Mouse (Mus musculus): ENCODE results near the gene Acot7. TPM values are rescaled to one million over a fixed set of nuclear protein-coding genes. Genes with fewer than 3 reads are reported as not detected.

Acot7 gene
- polyA plus RNA-seq, 1 experiment from 2014 or later = 57.3 TPM

- ATAC-seq (ENCODE audit: insufficient number of reproducible peaks, low FRiP score, low TSS enrichment, low read depth) = peak; percentile 75
Measured at GRCm38 (mm10) chr4:152185510-152186204, 7.7 kb downstream of the Acot7 start.

GRCm38 (mm10) chr4:152186205-152187082 is 8.5 kb downstream of the Acot7 start:
- Histone ChIP-seq H3K9ac (0 out of 2 replicates have a peak overlapping the region, but pooled peaks have one; percentile 7), H3K9me3 (no peaks in the 10 kb centered on the region), H3K4me1 (peaks cover 33% of the 10 kb centered on the region), H3K27me3 (no peaks in the 10 kb centered on the region), H3K36me3 (no peaks in the 10 kb centered on the region), H3K4me3 (peak overlapping the region; percentile 34), H3K27ac (peak overlapping the region; percentile 83), H3K4me2 (peak overlapping the region; percentile 46)
- WGBS = 33% methylated on average over 14 of the region's 14 CpGs
- 0 out of 2 replicates have a peak, but pooled peaks have one; percentile 11 for ATAC-seq (ENCODE audit: insufficient number of reproducible peaks, low FRiP score, low TSS enrichment, low read depth)

More at GRCm38 (mm10) chr4:152185510-152186204, 7.7 kb downstream of the Acot7 start:
- no peaks in the 10 kb centered on the region for H3K36me3 ChIP-seq
- peak overlapping the region; percentile 34 for H3K4me3 ChIP-seq
- no peaks in the 10 kb centered on the region for H3K9me3 ChIP-seq
- peaks cover 28% of the 10 kb centered on the region for H3K4me1 ChIP-seq
- H3K9ac ChIP-seq = 0 out of 2 replicates have a peak overlapping the region, but pooled peaks have one; percentile 7
- peak overlapping the region; percentile 46 for H3K4me2 ChIP-seq
- 3% methylated on average over 19 of the region's 19 CpGs for WGBS
- peak overlapping the region; percentile 83 for H3K27ac ChIP-seq
- H3K27me3 ChIP-seq = no peaks in the 10 kb centered on the region

DNA sequence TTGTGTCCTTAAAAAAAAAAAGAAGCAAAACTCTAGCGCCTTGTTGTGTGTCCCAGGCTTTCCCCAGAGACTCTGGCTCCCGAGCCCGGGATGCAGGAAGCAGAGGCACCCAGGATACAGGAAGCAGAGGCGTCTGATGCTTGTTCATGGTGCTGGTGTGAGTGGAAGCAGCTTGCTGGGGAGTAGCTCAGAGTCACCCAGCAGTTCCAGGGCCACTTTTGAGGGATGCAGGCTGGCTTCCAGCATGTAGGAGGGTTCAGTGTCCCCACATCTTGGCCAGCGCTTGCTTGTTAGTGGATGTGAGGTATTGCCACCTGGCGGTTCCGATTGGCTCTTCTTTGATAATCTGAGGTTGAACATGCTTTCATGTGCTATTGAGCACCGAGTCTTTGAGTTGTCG is 9.2 kb downstream of the Acot7 start:
- ATAC-seq (ENCODE audit: insufficient number of reproducible peaks, low FRiP score, low TSS enrichment, low read depth) = no peak
- H3K27ac ChIP-seq = peak overlapping the region; percentile 83
- H3K4me3 ChIP-seq = no peak overlapping the region
- H3K27me3 ChIP-seq = no peaks in the 10 kb centered on the region
- H3K4me1 ChIP-seq = peaks cover 33% of the 10 kb centered on the region
- peak overlapping the region; percentile 46 for H3K4me2 ChIP-seq
- H3K9me3 ChIP-seq = no peaks in the 10 kb centered on the region
- no peaks in the 10 kb centered on the region for H3K36me3 ChIP-seq
- H3K9ac ChIP-seq = no peak overlapping the region
- WGBS = 86% methylated on average over 9 of the region's 9 CpGs

DNA sequence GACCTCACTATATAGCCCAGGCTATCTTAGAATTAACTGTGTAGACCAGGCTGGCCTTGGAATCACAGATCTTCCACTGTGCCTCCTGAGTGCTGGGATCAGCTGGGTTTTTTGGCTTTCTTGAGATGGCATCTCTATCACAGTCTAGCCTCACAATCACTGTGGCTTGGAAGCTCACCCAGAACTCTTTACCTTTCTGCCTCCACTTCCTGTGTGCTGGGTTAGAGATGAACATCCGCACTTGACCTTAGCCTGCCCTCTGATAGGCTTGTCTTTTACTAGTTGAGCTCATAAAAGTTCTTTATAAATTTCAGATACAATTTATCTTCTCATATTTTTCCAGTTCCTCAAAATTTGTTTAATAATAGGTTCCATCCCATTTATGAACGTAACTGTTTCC is 10.7 kb downstream of the Acot7 start:
- Histone ChIP-seq H3K9me3 (no peaks in the 10 kb centered on the region), H3K4me1 (peaks cover 33% of the 10 kb centered on the region), H3K4me2 (no peak overlapping the region), H3K4me3 (no peak overlapping the region), H3K36me3 (no peaks in the 10 kb centered on the region), H3K27ac (no peak overlapping the region), H3K9ac (no peak overlapping the region), H3K27me3 (no peaks in the 10 kb centered on the region)
- ATAC-seq (ENCODE audit: insufficient number of reproducible peaks, low FRiP score, low TSS enrichment, low read depth) = no peak
- WGBS = 84% methylated on average over 2 of the region's 2 CpGs

- peaks cover 33% of the 10 kb centered on the region for H3K4me1 ChIP-seq
- no peaks in the 10 kb centered on the region for H3K27me3 ChIP-seq
- no peaks in the 10 kb centered on the region for H3K9me3 ChIP-seq
- 79% methylated on average over 6 of the region's 6 CpGs for WGBS
- H3K27ac ChIP-seq = no peak overlapping the region
- H3K4me3 ChIP-seq = no peak overlapping the region
- H3K36me3 ChIP-seq = no peaks in the 10 kb centered on the region
- H3K9ac ChIP-seq = no peak overlapping the region
- H3K4me2 ChIP-seq = no peak overlapping the region
- no peak for ATAC-seq (ENCODE audit: insufficient number of reproducible peaks, low FRiP score, low TSS enrichment, low read depth)
Measured at GRCm38 (mm10) chr4:152189071-152189470, 11.1 kb downstream of the Acot7 start.

DNA sequence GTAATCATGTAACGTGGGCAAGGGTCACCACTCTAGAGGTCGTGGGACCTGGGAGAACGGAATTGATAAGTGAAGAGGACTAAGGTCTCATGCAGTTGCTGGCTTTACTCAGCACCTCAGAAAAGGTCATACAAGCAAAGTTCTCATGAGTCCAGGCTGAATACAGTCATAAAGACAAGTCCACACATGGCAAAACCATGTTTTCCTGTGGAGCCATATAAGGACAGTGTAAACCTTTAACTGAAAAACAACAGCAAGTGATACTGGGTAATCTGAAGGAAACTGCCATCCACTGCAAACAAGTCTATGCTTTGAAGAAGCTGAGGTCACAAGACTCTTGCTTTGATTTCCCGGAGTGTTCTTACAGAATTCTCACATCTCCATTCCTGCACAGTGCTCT is 11.8 kb downstream of the Acot7 start:
- H3K9ac ChIP-seq = no peak overlapping the region

GRCm38 (mm10) chr4:152190096-152190653 is 12.2 kb downstream of the Acot7 start:
- no peaks in the 10 kb centered on the region for H3K27me3 ChIP-seq
- H3K9me3 ChIP-seq = no peaks in the 10 kb centered on the region
- H3K9ac ChIP-seq = no peak overlapping the region
- no peak overlapping the region for H3K27ac ChIP-seq
- no peak overlapping the region for H3K4me3 ChIP-seq
- no peak for ATAC-seq (ENCODE audit: insufficient number of reproducible peaks, low FRiP score, low TSS enrichment, low read depth)
- no peaks in the 10 kb centered on the region for H3K36me3 ChIP-seq
- H3K4me2 ChIP-seq = no peak overlapping the region
- H3K4me1 ChIP-seq = peaks cover 26% of the 10 kb centered on the region
- WGBS = 57% methylated on average over 11 of the region's 11 CpGs

More for the DNA sequence above, 11.8 kb downstream of the Acot7 start:
- Histone ChIP-seq H3K27me3 (no peaks in the 10 kb centered on the region), H3K36me3 (no peaks in the 10 kb centered on the region), H3K4me1 (peaks cover 29% of the 10 kb centered on the region), H3K4me3 (no peak overlapping the region), H3K27ac (no peak overlapping the region), H3K9me3 (no peaks in the 10 kb centered on the region), H3K4me2 (no peak overlapping the region)
- whole genome bisulfite sequencing = 90% methylated on average over 4 of the region's 4 CpGs
- ATAC-seq (ENCODE audit: insufficient number of reproducible peaks, low FRiP score, low TSS enrichment, low read depth) = no peak

- no peak overlapping the region for H3K27ac ChIP-seq
- no peak for ATAC-seq (ENCODE audit: insufficient number of reproducible peaks, low FRiP score, low TSS enrichment, low read depth)
- peaks cover 21% of the 10 kb centered on the region for H3K4me1 ChIP-seq
- H3K9me3 ChIP-seq = no peaks in the 10 kb centered on the region
- no peaks in the 10 kb centered on the region for H3K36me3 ChIP-seq
- H3K27me3 ChIP-seq = no peaks in the 10 kb centered on the region
- H3K9ac ChIP-seq = no peak overlapping the region
- 76% methylated on average over 5 of the region's 5 CpGs for WGBS
- no peak overlapping the region for H3K4me3 ChIP-seq
- no peak overlapping the region for H3K4me2 ChIP-seq
Measured at GRCm38 (mm10) chr4:152190701-152191100, 12.8 kb downstream of the Acot7 start.

DNA sequence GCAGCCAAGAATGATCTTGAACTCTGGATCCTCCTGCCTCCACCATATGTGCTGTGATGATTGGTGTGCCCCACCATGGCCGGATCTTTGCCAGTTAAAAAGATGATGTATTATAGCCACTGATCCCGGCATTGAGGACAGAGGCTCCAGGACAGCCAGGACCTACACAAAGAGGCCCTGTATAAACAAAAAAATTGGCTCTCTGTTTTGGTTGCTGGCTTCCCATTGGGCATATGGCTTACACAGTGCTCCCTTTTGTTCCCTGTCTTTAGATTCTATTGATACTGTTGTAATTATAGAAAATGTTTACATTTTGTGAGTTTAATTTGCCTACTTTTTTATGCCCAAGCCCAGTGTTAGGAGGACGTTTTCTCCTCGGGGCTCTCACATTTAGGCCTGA is 14.6 kb downstream of the Acot7 start:
- Histone ChIP-seq H3K4me1 (0 out of 2 replicates have a peak, but pooled peaks cover 6% of the 10 kb centered on the region), H3K4me3 (no peak overlapping the region), H3K9me3 (no peaks in the 10 kb centered on the region), H3K27me3 (no peaks in the 10 kb centered on the region), H3K36me3 (no peaks in the 10 kb centered on the region), H3K4me2 (no peak overlapping the region), H3K27ac (no peak overlapping the region), H3K9ac (no peak overlapping the region)
- ATAC-seq (ENCODE audit: insufficient number of reproducible peaks, low FRiP score, low TSS enrichment, low read depth) = no peak
- WGBS = 47% methylated on average over 4 of the region's 4 CpGs

- H3K9me3 ChIP-seq = no peaks in the 10 kb centered on the region
- no peaks in the 10 kb centered on the region for H3K27me3 ChIP-seq
- H3K9ac ChIP-seq = no peak overlapping the region
- H3K27ac ChIP-seq = no peak overlapping the region
- no peak for ATAC-seq (ENCODE audit: insufficient number of reproducible peaks, low FRiP score, low TSS enrichment, low read depth)
- no peaks in the 10 kb centered on the region for H3K36me3 ChIP-seq
- 78% methylated on average over 3 of the region's 3 CpGs for WGBS
- H3K4me3 ChIP-seq = no peak overlapping the region
- no peak overlapping the region for H3K4me2 ChIP-seq
- H3K4me1 ChIP-seq = 0 out of 2 replicates have a peak, but pooled peaks cover 6% of the 10 kb centered on the region
Measured at GRCm38 (mm10) chr4:152194476-152195175, 16.7 kb downstream of the Acot7 start.

DNA sequence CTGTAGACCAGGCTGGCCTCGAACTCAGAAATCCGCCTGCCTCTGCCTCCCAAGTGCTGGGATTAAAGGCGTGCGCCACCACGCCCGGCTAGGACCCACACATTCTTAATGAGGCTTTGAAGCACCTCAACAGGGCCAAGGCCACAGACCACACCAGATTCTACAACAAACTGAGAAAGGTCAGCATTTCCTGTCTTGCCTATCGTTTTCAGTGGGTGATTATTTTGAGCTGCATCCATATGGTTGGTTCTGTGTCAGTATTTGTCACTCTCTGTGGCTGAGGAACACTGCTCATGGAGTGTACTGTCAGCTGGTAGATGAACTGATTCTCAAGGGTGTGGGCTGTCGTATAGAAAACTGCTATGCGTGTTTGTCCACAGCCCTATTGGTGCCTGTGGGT is 18.3 kb downstream of the Acot7 start:
- Histone ChIP-seq H3K4me1 (peaks cover under 1% of the 10 kb centered on the region; the same call in 1 of the 2 replicates), H3K27me3 (no peaks in the 10 kb centered on the region), H3K9me3 (no peaks in the 10 kb centered on the region), H3K9ac (no peak overlapping the region), H3K4me2 (no peak overlapping the region), H3K27ac (no peak overlapping the region), H3K36me3 (no peaks in the 10 kb centered on the region), H3K4me3 (no peak overlapping the region)
- 94% methylated on average over 9 of the region's 9 CpGs for WGBS
- no peak for ATAC-seq (ENCODE audit: insufficient number of reproducible peaks, low FRiP score, low TSS enrichment, low read depth)

Data from limb, embryonic 15.5 days (tissue).